Mouse (Mus musculus): Measurements from ENCODE around the gene Il5. TPM values are rescaled to one million over a fixed set of nuclear protein-coding genes. Genes with fewer than 3 reads are reported as not detected.

The Il5 gene
- total RNA-seq (2014; rRNA removed), result 0.23 and 0.29 TPM in 2 replicates
- polyA plus RNA-seq (2015; fragmentation: Nextera tagmentation; extraction: Ambion mirVana), result 0.10 and 0.18 TPM in 2 replicates

- no peaks in the 10 kb centered on the region for H3K27me3 ChIP-seq (ENCODE audit: insufficient read depth, low read length)
- H3K36me3 ChIP-seq (ENCODE audit: insufficient read depth), result no peaks in the 10 kb centered on the region
- H3K27ac ChIP-seq (ENCODE audit: low read depth, low read length), result no peak within 1 kb of the TSS
- H3K4me3 ChIP-seq (ENCODE audit: low read depth, low read length), result no peak within 1 kb of the TSS
- TF ChIP-seq CTCF (IDR thresholded peaks at IDR 0.05; ENCODE audit: low read depth), result no peak
- no peaks in the 10 kb centered on the region for H3K9me3 ChIP-seq (ENCODE audit: low read length)
- ATAC-seq, result no peak
- DNase-seq, result no peak
- H3K4me1 ChIP-seq (ENCODE audit: insufficient read depth), result no peaks in the 10 kb centered on the region
- H3K4me2 ChIP-seq (ENCODE audit: low read depth), result no peak within 1 kb of the TSS
- no peak within 1 kb of the TSS for H3K9ac ChIP-seq
- 88% methylated on average over 6 of the region's 6 CpGs for WGBS
Observed at GRCm38 (mm10) chr11:53720715-53721114, at the start of gene Il5. Gene Il5, plus strand, starts transcription at chr11:53720794.

GRCm38 (mm10) chr11:53671414-53671813 is 49.2 kb upstream of the Il5 start:
- no peak for ATAC-seq
- 90% methylated on average over 4 of the region's 4 CpGs for WGBS
- Histone ChIP-seq H3K4me3 (ENCODE audit: low read depth, low read length) (no peak overlapping the region), H3K4me2 (ENCODE audit: low read depth) (no peak overlapping the region), H3K27me3 (ENCODE audit: insufficient read depth, low read length) (no peaks in the 10 kb centered on the region), H3K27ac (ENCODE audit: low read depth, low read length) (no peak overlapping the region), H3K36me3 (ENCODE audit: insufficient read depth) (peaks cover 6% of the 10 kb centered on the region; the same call in 1 of the 2 replicates), H3K4me1 (ENCODE audit: insufficient read depth) (no peaks in the 10 kb centered on the region), H3K9me3 (ENCODE audit: low read length) (no peaks in the 10 kb centered on the region), H3K9ac (no peak overlapping the region)
- TF ChIP-seq CTCF (IDR thresholded peaks at IDR 0.05; ENCODE audit: low read depth), result no peak
- DNase-seq, result no peak

GRCm38 (mm10) chr11:53680141-53680540 is 40.5 kb upstream of the Il5 start:
- no peak overlapping the region for H3K4me3 ChIP-seq (ENCODE audit: low read depth, low read length)
- H3K9ac ChIP-seq, result no peak overlapping the region
- DNase-seq (no peak), ATAC-seq (no peak)
- H3K36me3 ChIP-seq (ENCODE audit: insufficient read depth), result peaks cover 19% of the 10 kb centered on the region; the same call in 1 of the 2 replicates
- no peak for TF ChIP-seq CTCF (IDR thresholded peaks at IDR 0.05; ENCODE audit: low read depth)
- 79% methylated on average over 4 of the region's 4 CpGs for WGBS
- H3K4me2 ChIP-seq (ENCODE audit: low read depth), result no peak overlapping the region
- H3K4me1 ChIP-seq (ENCODE audit: insufficient read depth), result no peaks in the 10 kb centered on the region
- no peaks in the 10 kb centered on the region for H3K9me3 ChIP-seq (ENCODE audit: low read length)
- no peaks in the 10 kb centered on the region for H3K27me3 ChIP-seq (ENCODE audit: insufficient read depth, low read length)
- no peak overlapping the region for H3K27ac ChIP-seq (ENCODE audit: low read depth, low read length)

GRCm38 (mm10) chr11:53681686-53682085 is 38.9 kb upstream of the Il5 start:
- Histone ChIP-seq H3K9ac (no peak overlapping the region), H3K4me1 (ENCODE audit: insufficient read depth) (no peaks in the 10 kb centered on the region), H3K4me2 (ENCODE audit: low read depth) (no peak overlapping the region), H3K27ac (ENCODE audit: low read depth, low read length) (no peak overlapping the region), H3K36me3 (ENCODE audit: insufficient read depth) (peaks cover 17% of the 10 kb centered on the region; the same call in 1 of the 2 replicates), H3K27me3 (ENCODE audit: insufficient read depth, low read length) (no peaks in the 10 kb centered on the region), H3K4me3 (ENCODE audit: low read depth, low read length) (no peak overlapping the region), H3K9me3 (ENCODE audit: low read length) (no peaks in the 10 kb centered on the region)
- WGBS, result 96% methylated on average over 2 of the region's 2 CpGs
- no peak for TF ChIP-seq CTCF (IDR thresholded peaks at IDR 0.05; ENCODE audit: low read depth)
- DNase-seq (no peak), ATAC-seq (no peak)

GRCm38 (mm10) chr11:53682170-53682569 is 38.4 kb upstream of the Il5 start:
- 82% methylated on average over 2 of the region's 2 CpGs for WGBS

GRCm38 (mm10) chr11:53682994-53683530 is 37.5 kb upstream of the Il5 start:
- no peak for ATAC-seq
- Histone ChIP-seq H3K4me1 (ENCODE audit: insufficient read depth) (no peaks in the 10 kb centered on the region), H3K9me3 (ENCODE audit: low read length) (no peaks in the 10 kb centered on the region), H3K27me3 (ENCODE audit: insufficient read depth, low read length) (no peaks in the 10 kb centered on the region), H3K9ac (no peak overlapping the region), H3K27ac (ENCODE audit: low read depth, low read length) (no peak overlapping the region), H3K36me3 (ENCODE audit: insufficient read depth) (peaks cover 17% of the 10 kb centered on the region; the same call in 1 of the 2 replicates), H3K4me2 (ENCODE audit: low read depth) (no peak overlapping the region), H3K4me3 (ENCODE audit: low read depth, low read length) (no peak overlapping the region)
- WGBS, result 92% methylated on average over 9 of the region's 9 CpGs
- no peak for DNase-seq
- TF ChIP-seq CTCF (IDR thresholded peaks at IDR 0.05; ENCODE audit: low read depth), result no peak

More at GRCm38 (mm10) chr11:53682170-53682569, 38.4 kb upstream of the Il5 start:
- Histone ChIP-seq H3K4me3 (ENCODE audit: low read depth, low read length) (no peak overlapping the region), H3K27me3 (ENCODE audit: insufficient read depth, low read length) (no peaks in the 10 kb centered on the region), H3K4me1 (ENCODE audit: insufficient read depth) (no peaks in the 10 kb centered on the region), H3K9me3 (ENCODE audit: low read length) (no peaks in the 10 kb centered on the region), H3K27ac (ENCODE audit: low read depth, low read length) (no peak overlapping the region), H3K9ac (no peak overlapping the region), H3K36me3 (ENCODE audit: insufficient read depth) (peaks cover 17% of the 10 kb centered on the region; the same call in 1 of the 2 replicates), H3K4me2 (ENCODE audit: low read depth) (no peak overlapping the region)
- ATAC-seq (no peak), DNase-seq (no peak)
- no peak for TF ChIP-seq CTCF (IDR thresholded peaks at IDR 0.05; ENCODE audit: low read depth)

GRCm38 (mm10) chr11:53691979-53692378 is 28.6 kb upstream of the Il5 start:
- no peak overlapping the region for H3K9ac ChIP-seq
- no peak for ATAC-seq
- H3K4me2 ChIP-seq (ENCODE audit: low read depth), result no peak overlapping the region
- peaks cover 11% of the 10 kb centered on the region for H3K36me3 ChIP-seq (ENCODE audit: insufficient read depth)
- TF ChIP-seq CTCF (IDR thresholded peaks at IDR 0.05; ENCODE audit: low read depth), result no peak
- no peak overlapping the region for H3K27ac ChIP-seq (ENCODE audit: low read depth, low read length)
- no peaks in the 10 kb centered on the region for H3K9me3 ChIP-seq (ENCODE audit: low read length)
- DNase-seq, result peak; percentile 5
- no peak overlapping the region for H3K4me3 ChIP-seq (ENCODE audit: low read depth, low read length)
- H3K4me1 ChIP-seq (ENCODE audit: insufficient read depth), result no peaks in the 10 kb centered on the region
- 48% methylated on average over 10 of the region's 10 CpGs for WGBS
- no peaks in the 10 kb centered on the region for H3K27me3 ChIP-seq (ENCODE audit: insufficient read depth, low read length)
